Mouse (Mus musculus) spleen, adult 2 months (tissue): Measurements from ENCODE around the gene Hk2.

ENCODE experiments used
- CTCF ChIP-seq: fragments of 200-500 bp; IDR thresholded peaks from 2 replicates; pipeline ENCODE4 v1.5.1; 2011; ENCODE audit warnings: mild to moderate bottlenecking, inconsistent platforms; ENCODE audit not compliant: insufficient read depth, insufficient read length, insufficient replicate concordance; ENCODE audit errors: extremely low read depth
- POLR2A ChIP-seq: fragments of 200-500 bp; IDR thresholded peaks from 2 replicates; pipeline ENCODE4 v1.6.1; 2011; ENCODE audit warnings: low read depth, low read length, inconsistent platforms

DNA sequence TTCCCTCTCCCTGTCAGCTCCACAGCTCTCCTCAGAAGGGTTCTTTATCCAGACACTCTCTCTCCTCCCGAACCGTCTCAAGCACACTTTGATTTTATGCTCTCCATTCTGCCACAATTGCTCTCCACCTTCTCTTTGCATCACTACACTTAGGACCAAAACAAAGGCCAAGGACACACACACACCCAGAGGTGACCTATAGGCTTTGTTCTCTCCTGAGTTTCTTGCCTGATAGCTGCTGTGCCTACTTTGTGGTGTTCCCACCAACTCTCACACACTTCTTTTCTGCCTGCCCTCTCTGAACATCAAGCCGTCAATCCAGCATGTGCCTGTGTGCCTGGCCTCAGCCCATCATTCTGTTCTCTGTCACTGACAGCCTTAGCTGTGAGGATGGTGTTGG is 66.5 kb downstream of the Hk2 start:
- TF ChIP-seq POLR2A (no peak), CTCF (no peak)
